Mouse (Mus musculus) embryonic fibroblast, embryonic 13.5 days (primary cell): Measurements from ENCODE around the gene Xylt2.

Experiments
- CTCF ChIP-seq: IDR thresholded peaks from 2 replicates; pipeline ENCODE4 v1.5.1; 2011; ENCODE audit warnings: mild to moderate bottlenecking, control low read depth, low read length, moderate library complexity, borderline replicate concordance; ENCODE audit not compliant: insufficient read depth
- POLR2A ChIP-seq: IDR thresholded peaks from 2 replicates; pipeline ENCODE4 v1.6.1; 2011; ENCODE audit warnings: low read depth, mild to moderate bottlenecking, control low read depth, low read length, moderate library complexity

- TF ChIP-seq POLR2A = no peak
- TF ChIP-seq CTCF = no peak
Measured at GRCm38 (mm10) chr11:94652973-94653372, 24.3 kb downstream of the Xylt2 start.
